Mouse (Mus musculus) olfactory bulb, adult 2 months (tissue): ENCODE measurements around the gene Dnajc17.

ENCODE experiments used
- CTCF ChIP-seq: fragments of 200-500 bp; IDR thresholded peaks from 2 replicates; pipeline ENCODE4 v1.5.1; 2012; ENCODE audit warnings: low read depth, mild to moderate bottlenecking, low read length, moderate library complexity; ENCODE audit not compliant: insufficient read depth
- POLR2A ChIP-seq: fragments of 200-500 bp; IDR thresholded peaks from 2 replicates; pipeline ENCODE4 v1.6.1; 2012; ENCODE audit warnings: mild to moderate bottlenecking, low read depth, low read length, moderate library complexity; ENCODE audit not compliant: insufficient read depth

DNA sequence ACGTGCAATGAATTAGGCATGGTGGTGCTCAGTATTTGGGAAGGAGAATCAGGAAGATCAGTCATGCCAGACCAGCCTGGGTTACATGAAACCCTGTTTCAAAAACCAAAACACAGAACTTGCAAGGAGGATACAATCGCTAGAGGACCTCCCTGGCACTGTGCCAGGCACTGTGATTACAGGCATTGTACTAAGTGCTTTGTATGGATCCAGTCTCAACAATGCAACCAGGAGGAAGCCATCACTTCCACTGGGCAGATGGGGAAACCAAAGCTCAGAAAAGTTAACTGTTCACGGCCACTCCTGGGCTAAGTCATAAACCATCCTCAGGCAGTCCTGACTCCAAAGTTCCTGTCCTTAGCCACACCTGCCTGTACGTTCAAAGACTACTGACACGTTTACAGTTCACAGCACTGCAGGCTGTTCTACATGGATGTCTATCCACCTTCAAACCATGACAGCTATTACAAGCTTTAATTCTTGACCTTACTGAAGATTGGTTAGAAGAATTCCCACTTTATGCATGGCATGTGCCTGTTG lies 5.6 kb downstream of the Dnajc17 start:
- no peak for TF ChIP-seq CTCF
- no peak for TF ChIP-seq POLR2A
